Mouse (Mus musculus) hindbrain, embryonic 15.5 days (tissue): ENCODE data around the gene F11. TPM values are rescaled to one million over a fixed set of nuclear protein-coding genes. Genes with fewer than 3 reads are reported as not detected.
A peak's percentile ranks its signal among the peaks of the same experiment; 100 is the strongest.

ENCODE experiments used
- ATAC-seq: fragments of 200-750 bp; cut with Nextera tagmentation; 2 replicates; pipeline ENCODE4 v1.8.0; 2017; ENCODE audit warnings: low read depth, moderate number of reproducible peaks, moderate TSS enrichment; ENCODE audit not compliant: low FRiP score
- H3K27ac ChIP-seq: fragments of 300-500 bp; sonication (generic); replicated peaks from 2 replicates; pipeline ENCODE4 v1.5.1; 2015; ENCODE audit warnings: mild to moderate bottlenecking, inconsistent platforms
- H3K27me3 ChIP-seq: fragments of 300-500 bp; sonication (generic); 2 replicates; pipeline ENCODE4 v1.6.1; 2015; ENCODE audit warnings: control low read depth, inconsistent platforms
- H3K36me3 ChIP-seq: fragments of 300-500 bp; sonication (generic); 2 replicates; pipeline ENCODE4 v1.6.1; 2015; ENCODE audit warnings: control low read depth, inconsistent platforms
- H3K4me1 ChIP-seq: fragments of 300-500 bp; sonication (generic); replicated peaks from 2 replicates; pipeline ENCODE4 v1.6.1; 2015; ENCODE audit warnings: control low read depth, inconsistent platforms
- H3K4me2 ChIP-seq: fragments of 300-500 bp; sonication (generic); 2 replicates; pipeline ENCODE4 v1.6.1; 2015; ENCODE audit warnings: moderate library complexity, mild to moderate bottlenecking, inconsistent platforms
- H3K4me3 ChIP-seq: fragments of 300-500 bp; sonication (generic); 2 replicates; pipeline ENCODE4 v1.5.1; 2015; ENCODE audit warnings: mild to moderate bottlenecking, inconsistent platforms
- H3K9ac ChIP-seq: fragments of 300-500 bp; sonication (generic); 2 replicates; pipeline ENCODE4 v1.6.1; 2015; ENCODE audit warnings: inconsistent platforms
- H3K9me3 ChIP-seq: fragments of 300-500 bp; sonication (generic); 2 replicates; pipeline ENCODE4 v1.6.1; 2016; ENCODE audit warnings: control low read depth, inconsistent platforms
- WGBS: fragments of 180-500 bp; shearing (Covaris S2); methylation state at CpG from one replicate; pipeline ENCODE4 v1.1.7; 2015; 5-methylcytosine and 5-hydroxymethylcytosine counted together
- polyA plus RNA-seq: library from polyadenylated mRNA; unstranded; fragments of >200 nt; fragmentation: Nextera tagmentation; extraction: Ambion mirVana; gene quantifications from 2 replicates; pipeline ENCODE4 v1.2.1, GENCODE M21; 2015

Gene F11
- polyA plus RNA-seq, 1 experiment from 2014 or later = not detected

- Histone ChIP-seq H3K27me3 (no peaks in the 10 kb centered on the region), H3K4me1 (peaks cover 6% of the 10 kb centered on the region), H3K9me3 (no peaks in the 10 kb centered on the region), H3K4me3 (peak overlapping the region; percentile 14), H3K36me3 (no peaks in the 10 kb centered on the region), H3K9ac (peak overlapping the region; percentile 14; the same call in 1 of the 2 replicates), H3K4me2 (peak overlapping the region; percentile 46), H3K27ac (no peak overlapping the region; the same call in 1 of the 2 replicates)
- ATAC-seq = peak; percentile 83
- 16% methylated on average over 14 of the region's 14 CpGs for WGBS
Measured at GRCm38 (mm10) chr8:45236164-45236912, 25.5 kb downstream of the F11 start.

GRCm38 (mm10) chr8:45235228-45235627 lies 26.6 kb downstream of the F11 start:
- Histone ChIP-seq H3K4me1 (peaks cover 6% of the 10 kb centered on the region), H3K27me3 (no peaks in the 10 kb centered on the region), H3K4me3 (no peak overlapping the region), H3K4me2 (no peak overlapping the region), H3K36me3 (no peaks in the 10 kb centered on the region), H3K9me3 (no peaks in the 10 kb centered on the region), H3K9ac (no peak overlapping the region), H3K27ac (no peak overlapping the region)
- ATAC-seq = no peak
- 84% methylated on average over 6 of the region's 6 CpGs for WGBS

- H3K4me2 ChIP-seq = no peak overlapping the region
- no peaks in the 10 kb centered on the region for H3K27me3 ChIP-seq
- 48% methylated on average over 3 of the region's 3 CpGs for WGBS
- H3K4me1 ChIP-seq = peaks cover 6% of the 10 kb centered on the region
- no peak for ATAC-seq
- no peak overlapping the region for H3K4me3 ChIP-seq
- no peaks in the 10 kb centered on the region for H3K36me3 ChIP-seq
- H3K9ac ChIP-seq = no peak overlapping the region
- H3K9me3 ChIP-seq = no peaks in the 10 kb centered on the region
- H3K27ac ChIP-seq = no peak overlapping the region
Measured at GRCm38 (mm10) chr8:45233256-45233655, 28.6 kb downstream of the F11 start.

GRCm38 (mm10) chr8:45202476-45202875 lies 59.4 kb downstream of the F11 start:
- Histone ChIP-seq H3K36me3 (no peaks in the 10 kb centered on the region), H3K4me3 (no peak overlapping the region), H3K27ac (no peak overlapping the region), H3K9ac (no peak overlapping the region), H3K4me2 (no peak overlapping the region), H3K4me1 (0 out of 2 replicates have a peak, but pooled peaks cover 4% of the 10 kb centered on the region), H3K9me3 (no peaks in the 10 kb centered on the region), H3K27me3 (no peaks in the 10 kb centered on the region)
- 50% methylated on average over 6 of the region's 6 CpGs for WGBS
- ATAC-seq = peak; percentile 69; the same call in 1 of the 2 replicates

- WGBS = 66% methylated on average over 5 of the region's 5 CpGs
- H3K9ac ChIP-seq = no peak overlapping the region
- no peaks in the 10 kb centered on the region for H3K36me3 ChIP-seq
- H3K27ac ChIP-seq = no peak overlapping the region
- H3K9me3 ChIP-seq = no peaks in the 10 kb centered on the region
- no peaks in the 10 kb centered on the region for H3K27me3 ChIP-seq
- H3K4me2 ChIP-seq = no peak overlapping the region
- H3K4me1 ChIP-seq = 0 out of 2 replicates have a peak, but pooled peaks cover 4% of the 10 kb centered on the region
- H3K4me3 ChIP-seq = no peak overlapping the region
- no peak for ATAC-seq
Measured at GRCm38 (mm10) chr8:45201605-45202004, 60.2 kb downstream of the F11 start.

GRCm38 (mm10) chr8:45197294-45197693 lies 64.5 kb downstream of the F11 start:
- 72% methylated on average over 5 of the region's 5 CpGs for WGBS
- H3K4me2 ChIP-seq = no peak overlapping the region
- H3K9ac ChIP-seq = no peak overlapping the region
- H3K4me1 ChIP-seq = 0 out of 2 replicates have a peak, but pooled peaks cover 4% of the 10 kb centered on the region
- no peak overlapping the region for H3K4me3 ChIP-seq
- no peaks in the 10 kb centered on the region for H3K9me3 ChIP-seq
- no peaks in the 10 kb centered on the region for H3K27me3 ChIP-seq
- H3K36me3 ChIP-seq = no peaks in the 10 kb centered on the region
- no peak overlapping the region for H3K27ac ChIP-seq
- ATAC-seq = no peak

GRCm38 (mm10) chr8:45195954-45196526 lies 65.8 kb downstream of the F11 start:
- no peak overlapping the region for H3K4me3 ChIP-seq
- H3K9ac ChIP-seq = no peak overlapping the region
- no peaks in the 10 kb centered on the region for H3K27me3 ChIP-seq
- H3K4me2 ChIP-seq = no peak overlapping the region; the same call in 1 of the 2 replicates
- 46% methylated on average over 8 of the region's 8 CpGs for WGBS
- ATAC-seq = no peak
- no peaks in the 10 kb centered on the region for H3K4me1 ChIP-seq
- no peak overlapping the region for H3K27ac ChIP-seq
- H3K36me3 ChIP-seq = no peaks in the 10 kb centered on the region
- H3K9me3 ChIP-seq = no peaks in the 10 kb centered on the region

Other genes with a start within 250 kb of the F11 start
- 0.51 and 0.58 TPM in 2 replicates for gene Mtnr1a, start 192.9 kb downstream of the F11 start, polyA plus RNA-seq
- gene Klkb1, start 32.8 kb upstream of the F11 start, polyA plus RNA-seq = 0.04 TPM in 1 of 2 replicates, not detected in the other
- gene Gm45753, start 46.4 kb upstream of the F11 start, polyA plus RNA-seq = not detected in 2 replicates
- gene Cyp4v3, start 71.2 kb upstream of the F11 start, polyA plus RNA-seq = 1.2 and 1.5 TPM in 2 replicates
- 12.3 and 13.8 TPM in 2 replicates for gene Fam149a, start 120.3 kb upstream of the F11 start, polyA plus RNA-seq
- gene Tlr3, start 149.0 kb upstream of the F11 start, polyA plus RNA-seq = 0.74 and 1.4 TPM in 2 replicates
- gene Sorbs2, start 245.8 kb upstream of the F11 start, polyA plus RNA-seq = 52.0 and 54.5 TPM in 2 replicates